8 mouse cellular contexts compared by ENCODE assay signal in the genomic region with DNA sequence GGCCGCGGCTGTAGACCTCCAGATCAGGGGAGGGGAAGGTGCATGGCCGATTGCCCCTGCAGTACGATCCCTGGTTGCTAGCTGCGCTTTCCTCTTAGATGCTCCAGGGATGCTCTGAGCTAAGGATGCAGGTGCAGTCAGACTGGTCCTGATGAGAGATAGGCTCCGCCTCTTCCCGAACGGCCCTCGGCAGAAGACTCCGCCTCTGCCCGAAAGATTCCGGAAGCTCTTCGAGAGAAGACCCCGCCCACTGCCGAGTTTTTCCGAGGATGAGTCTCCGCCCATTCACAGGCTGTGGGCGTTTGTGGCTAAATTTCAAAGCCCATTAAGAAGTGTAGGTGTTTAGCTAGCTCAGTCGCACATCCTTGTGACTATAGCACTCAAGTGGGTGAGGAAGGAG. TPM values are rescaled to one million over a fixed set of nuclear protein-coding genes. Genes with fewer than 3 reads are reported as not detected.
DNase-seq lines count a peak whose midpoint lies in the region; ATAC-seq and TF ChIP-seq lines count a peak whose summit lies in the region.
"Not testable (repeated sequence)": the region's sequence is repeated elsewhere in the genome, so short reads cannot be mapped to it uniquely, and the experiment has no call there.

No protein-coding gene starts in this region.

- peak; percentile 76 for ATAC-seq in hindbrain, embryonic 11.5 days (ENCODE audit: low FRiP score)
- ATAC-seq in lung, embryonic 14.5 days (ENCODE audit: insufficient read depth): peak; percentile 29
- ATAC-seq in neutrophil, adult 5-6 weeks (ENCODE audit: extremely low read depth, insufficient number of reproducible peaks, low FRiP score, poor library complexity, severe bottlenecking): peak; percentile 81

- H3K9me3 ChIP-seq in hindbrain, embryonic 11.5 days (ENCODE audit: control insufficient read depth, low read length); lung, embryonic 14.5 days (ENCODE audit: low read depth, low read length): not testable (repeated sequence)

- H3K4me3 ChIP-seq in hindbrain, embryonic 11.5 days (ENCODE audit: low read depth, low read length): peak overlapping the region; percentile 47
- not testable (repeated sequence) for H3K4me3 ChIP-seq in lung, embryonic 14.5 days (ENCODE audit: low read depth, low read length)

- H3K27me3 ChIP-seq in hindbrain, embryonic 11.5 days (ENCODE audit: control insufficient read depth, insufficient read depth, low read length); lung, embryonic 14.5 days (ENCODE audit: insufficient read depth, low read length): not testable (repeated sequence)

- under 1% methylated on average over 19 of the region's 19 CpGs for WGBS in hindbrain, embryonic 11.5 days
- 1% methylated on average over 17 of the region's 19 CpGs for whole genome bisulfite sequencing in lung, embryonic 14.5 days

- H3K4me1 ChIP-seq in hindbrain, embryonic 11.5 days (replicated peaks; ENCODE audit: control insufficient read depth, insufficient read depth, low read length); lung, embryonic 14.5 days (ENCODE audit: insufficient read depth): not testable (repeated sequence)

- not testable (repeated sequence) for H3K4me2 ChIP-seq in hindbrain, embryonic 11.5 days (replicated peaks; ENCODE audit: low read depth, low read length)
- H3K4me2 ChIP-seq in lung, embryonic 14.5 days: 0 out of 2 replicates have a peak overlapping the region, but pooled peaks have one; percentile 19

- not testable (repeated sequence) for TF ChIP-seq CTCF in lung, embryonic 14.5 days (IDR thresholded peaks at IDR 0.05; ENCODE audit: low read depth)

- DNase-seq in Muller cell, postnatal 12 days (ENCODE audit: inconsistent ontology term): peak; percentile 63
- peak; percentile 92 to 96 for DNase-seq in cerebellum, postnatal 10 days
- peak; percentile 95 for DNase-seq in frontal cortex, postnatal 14 days (ENCODE audit: low spot score in 2 of 2)
- DNase-seq in hindbrain, embryonic 11.5 days (ENCODE audit: low spot score): peak; percentile 81
- peak; percentile 98 for DNase-seq in layer of hippocampus, adult 9-11 months
- peak; percentile 87 for DNase-seq in lung, embryonic 14.5 days
- peak; percentile 87 for DNase-seq in testis, postnatal 10 days (ENCODE audit: low spot score)

- H3K27ac ChIP-seq in hindbrain, embryonic 11.5 days (ENCODE audit: low read depth, low read length); lung, embryonic 14.5 days (ENCODE audit: low read depth): not testable (repeated sequence)

- H3K36me3 ChIP-seq in hindbrain, embryonic 11.5 days (ENCODE audit: control insufficient read depth, insufficient read depth, low read length); lung, embryonic 14.5 days (ENCODE audit: insufficient read depth): not testable (repeated sequence)

- H3K9ac ChIP-seq in hindbrain, embryonic 11.5 days (ENCODE audit: low read depth, low read length); lung, embryonic 14.5 days: not testable (repeated sequence)

RNA-seq across cellular contexts. Expression of gene Syt11, which starts 2.6 kb away (rescaled TPM):
- 137 and 151 TPM in 2 replicates for polyA plus RNA-seq in hindbrain, embryonic 11.5 days (2014; fragmentation: Nextera tagmentation; extraction: Ambion mirVana)
- polyA plus RNA-seq in lung, embryonic 14.5 days (2014; fragmentation: Nextera tagmentation; extraction: Ambion mirVana): 6.3 and 7.6 TPM in 2 replicates
- 9.5 and 11.1 TPM in 2 replicates for total RNA-seq in neutrophil, adult 5-6 weeks (2017)

RNA-seq across cellular contexts. Expression of gene Rit1, which starts 55.8 kb away (rescaled TPM):
- polyA plus RNA-seq in hindbrain, embryonic 11.5 days (2014; fragmentation: Nextera tagmentation; extraction: Ambion mirVana): 44.6 and 48.4 TPM in 2 replicates
- polyA plus RNA-seq in lung, embryonic 14.5 days (2014; fragmentation: Nextera tagmentation; extraction: Ambion mirVana): 56.9 and 58.4 TPM in 2 replicates
- 53.4 and 56.6 TPM in 2 replicates for total RNA-seq in neutrophil, adult 5-6 weeks (2017)

Comparison
In these comparisons a context has a peak if more than half of its experiments do, and no peak if none do; other contexts are left out.
1. ATAC-seq: peak in every context shown above with its lines; median percentile 81 in neutrophil, adult 5-6 weeks; 76 in hindbrain, embryonic 11.5 days; 29 in lung, embryonic 14.5 days.
2. RNA of gene Syt11, which starts 2.6 kb away (polyA plus RNA-seq): 137 to 151 TPM in hindbrain, embryonic 11.5 days; 6.3 to 7.6 TPM in lung, embryonic 14.5 days; every median in the first group is over 10 times any median in the second.
3. Peak in every context shown above with its lines, with median percentiles within 50 percentile points of each other: DNase-seq.